Mouse (Mus musculus) heart, postnatal 0 days (tissue): Measurements from ENCODE around the gene Ppp1r17.

ENCODE experiments used
- CTCF ChIP-seq: IDR thresholded peaks from 2 replicates; pipeline ENCODE4 v1.5.1; 2016; ENCODE audit warnings: antibody characterized with exemption, control low read depth, low read depth
- EP300 ChIP-seq: IDR thresholded peaks from 2 replicates; pipeline ENCODE4 v1.6.1; 2016; ENCODE audit warnings: antibody characterized with exemption, low read depth

DNA sequence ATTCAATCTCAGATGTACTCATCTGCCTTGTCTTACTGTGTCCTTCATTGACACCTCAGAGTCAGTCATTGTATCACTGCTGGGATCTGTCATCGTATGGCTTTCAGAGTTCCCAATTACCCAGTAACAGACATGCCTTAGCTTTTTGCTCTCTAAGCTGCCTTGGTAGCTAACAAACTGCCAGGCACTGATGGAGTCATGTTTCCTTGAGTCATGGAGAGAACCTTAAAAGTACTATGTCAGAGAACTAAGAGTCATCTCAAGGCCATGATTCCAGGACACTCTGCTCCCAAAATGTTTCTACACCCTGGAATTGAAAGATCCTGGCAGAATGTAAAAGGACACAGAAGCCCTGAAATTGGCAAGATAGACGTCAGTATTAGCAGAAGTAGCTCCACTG, 37.5 kb upstream of the Ppp1r17 start:
- TF ChIP-seq CTCF (no peak), EP300 (no peak)
